Mouse (Mus musculus): Measurements from ENCODE around the gene Zfp688.

DNA sequence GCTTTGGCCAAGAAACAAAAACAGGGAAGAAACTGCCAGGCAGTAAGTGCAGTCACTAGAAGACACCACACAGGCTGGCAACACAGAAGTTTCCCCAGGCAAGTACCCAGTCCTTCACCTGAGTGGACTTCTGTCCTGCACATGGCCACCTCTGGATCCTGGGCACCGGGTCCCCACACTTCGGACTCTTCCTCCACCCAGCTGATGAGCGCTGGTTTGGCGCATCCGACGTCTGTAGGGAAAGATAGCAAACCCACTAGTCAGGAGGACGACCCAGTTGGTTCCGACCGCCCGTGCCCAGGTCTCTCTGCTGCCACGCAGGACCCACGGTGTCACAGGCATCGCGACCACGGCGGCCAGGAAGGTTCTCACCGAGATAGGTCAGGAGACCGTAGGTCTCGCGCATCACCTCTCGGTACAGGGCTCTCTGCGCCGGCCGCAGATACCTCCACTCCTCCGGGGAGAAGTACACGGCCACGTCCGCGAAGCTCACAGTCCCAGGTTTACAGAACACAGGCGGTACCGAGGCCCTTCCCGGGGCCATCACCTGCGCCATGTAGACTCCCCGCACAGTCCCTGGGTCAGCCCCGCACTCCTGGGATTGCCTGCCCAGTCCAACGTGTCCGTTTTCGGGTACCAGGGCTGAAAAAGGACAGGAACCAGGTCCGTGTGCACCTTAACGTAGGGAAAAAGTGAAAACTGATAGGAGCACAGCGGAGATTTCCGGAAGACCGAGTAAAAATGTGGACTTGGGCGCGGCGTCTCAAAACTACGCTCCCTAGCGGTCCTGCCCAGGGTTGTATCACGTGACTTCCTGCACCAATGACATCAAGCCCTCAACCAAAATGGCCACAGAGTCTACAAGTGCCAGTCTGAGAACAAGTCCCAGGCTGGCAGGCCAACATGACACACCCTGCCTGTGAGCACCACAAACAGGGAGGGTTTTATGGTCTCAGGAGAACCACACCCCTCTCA is 46.3 kb downstream of the Zfp688 start, which contains the start of gene Zfp747:
- TF ChIP-seq POLR2A (IDR thresholded peaks at IDR 0.05; ENCODE audit: insufficient read depth, low read depth, low read length) (peak; percentile 66), CTCF (IDR thresholded peaks at IDR 0.05; ENCODE audit: insufficient read depth, low read depth, low read length) (peak; percentile 54; the same call in 1 of the 2 replicates)
